Mouse (Mus musculus): ENCODE data around the gene Aox2. TPM values are rescaled to one million over a fixed set of nuclear protein-coding genes. Genes with fewer than 3 reads are reported as not detected.

Gene Aox2
- total and polyA plus RNA-seq, 3 experiments = 0.79 to 1.4 (median 1.4) TPM

GRCm38 (mm10) chr1:58393284-58394195 is 115.4 kb downstream of the Aox2 start:
- DNase-seq (ENCODE audit: low spot score) = peak; percentile 54
- no peaks in the 10 kb centered on the region for H3K27me3 ChIP-seq (ENCODE audit: insufficient read depth, low read length)

GRCm38 (mm10) chr1:58395341-58395740 is 117.2 kb downstream of the Aox2 start:
- Histone ChIP-seq H3K36me3 (replicated peaks) (peaks cover 68% of the 10 kb centered on the region), H3K4me1 (ENCODE audit: insufficient read depth, low read depth, low read length) (peaks cover 58% of the 10 kb centered on the region), H3K27me3 (ENCODE audit: insufficient read depth, low read length) (no peaks in the 10 kb centered on the region), H3K9me3 (replicated peaks) (no peaks in the 10 kb centered on the region), H3K4me3 (ENCODE audit: low read depth, low read length) (no peak overlapping the region)
- no peak for DNase-seq (ENCODE audit: low spot score)
- TF ChIP-seq CTCF (IDR thresholded peaks at IDR 0.05; ENCODE audit: low read depth, low read length) = no peak
- TF ChIP-seq GATA1 (IDR thresholded peaks at IDR 0.05; ENCODE audit: borderline replicate concordance, low read length) = no peak
- TF ChIP-seq TAL1 (conservative IDR thresholded peaks at IDR 0.05; ENCODE audit: low read depth, low read length) = no peak
- TF ChIP-seq GATA2 (IDR thresholded peaks at IDR 0.05; ENCODE audit: borderline replicate concordance, low read depth, low read length) = no peak
- no peak for TF ChIP-seq POLR2AphosphoS5 (IDR thresholded peaks at IDR 0.05; ENCODE audit: insufficient replicate concordance, low read depth, low read length)
- ATAC-seq (ENCODE audit: extremely low read depth, insufficient number of reproducible peaks, low FRiP score, poor library complexity, severe bottlenecking) = no peak

More at GRCm38 (mm10) chr1:58393284-58394195, 115.4 kb downstream of the Aox2 start:
- H3K4me3 ChIP-seq (ENCODE audit: low read depth, low read length) = peak overlapping the region; percentile 88
- no peak for TF ChIP-seq GATA1 (IDR thresholded peaks at IDR 0.05; ENCODE audit: borderline replicate concordance, low read length)
- no peak for TF ChIP-seq CTCF (IDR thresholded peaks at IDR 0.05; ENCODE audit: low read depth, low read length)
- peaks cover 64% of the 10 kb centered on the region for H3K36me3 ChIP-seq (replicated peaks)
- peaks cover 59% of the 10 kb centered on the region for H3K4me1 ChIP-seq (ENCODE audit: insufficient read depth, low read depth, low read length)
- H3K9me3 ChIP-seq (replicated peaks) = no peaks in the 10 kb centered on the region
- ATAC-seq (ENCODE audit: extremely low read depth, insufficient number of reproducible peaks, low FRiP score, poor library complexity, severe bottlenecking) = peak; percentile 55; the same call in 1 of the 2 replicates

- Histone ChIP-seq H3K27me3 (ENCODE audit: insufficient read depth, low read length) (no peaks in the 10 kb centered on the region), H3K36me3 (replicated peaks) (peaks cover 69% of the 10 kb centered on the region), H3K9me3 (replicated peaks) (no peaks in the 10 kb centered on the region), H3K4me1 (ENCODE audit: insufficient read depth, low read depth, low read length) (peaks cover 56% of the 10 kb centered on the region), H3K4me3 (ENCODE audit: low read depth, low read length) (no peak overlapping the region)
- TF ChIP-seq CTCF (IDR thresholded peaks at IDR 0.05; ENCODE audit: low read depth, low read length) (no peak), POLR2AphosphoS5 (IDR thresholded peaks at IDR 0.05; ENCODE audit: insufficient replicate concordance, low read depth, low read length) (no peak), GATA2 (IDR thresholded peaks at IDR 0.05; ENCODE audit: borderline replicate concordance, low read depth, low read length) (no peak), TAL1 (conservative IDR thresholded peaks at IDR 0.05; ENCODE audit: low read depth, low read length) (no peak), GATA1 (IDR thresholded peaks at IDR 0.05; ENCODE audit: borderline replicate concordance, low read length) (no peak)
- ATAC-seq (ENCODE audit: extremely low read depth, insufficient number of reproducible peaks, low FRiP score, poor library complexity, severe bottlenecking) (no peak), DNase-seq (ENCODE audit: low spot score) (no peak)
Observed at GRCm38 (mm10) chr1:58396179-58396578, 118.1 kb downstream of the Aox2 start.

- no peaks in the 10 kb centered on the region for H3K27me3 ChIP-seq (ENCODE audit: insufficient read depth, low read length)
- no peaks in the 10 kb centered on the region for H3K9me3 ChIP-seq (replicated peaks)
- peaks cover 84% of the 10 kb centered on the region for H3K36me3 ChIP-seq (replicated peaks)
- ATAC-seq (ENCODE audit: extremely low read depth, insufficient number of reproducible peaks, low FRiP score, poor library complexity, severe bottlenecking) = no peak
- DNase-seq (ENCODE audit: low spot score) = no peak
- no peak overlapping the region for H3K4me3 ChIP-seq (ENCODE audit: low read depth, low read length)
- H3K4me1 ChIP-seq (ENCODE audit: insufficient read depth, low read depth, low read length) = peaks cover 54% of the 10 kb centered on the region
- TF ChIP-seq POLR2AphosphoS5 (IDR thresholded peaks at IDR 0.05; ENCODE audit: insufficient replicate concordance, low read depth, low read length) = no peak
- TF ChIP-seq TAL1 (conservative IDR thresholded peaks at IDR 0.05; ENCODE audit: low read depth, low read length) = no peak
- no peak for TF ChIP-seq GATA1 (IDR thresholded peaks at IDR 0.05; ENCODE audit: borderline replicate concordance, low read length)
- no peak for TF ChIP-seq CTCF (IDR thresholded peaks at IDR 0.05; ENCODE audit: low read depth, low read length)
- TF ChIP-seq GATA2 (IDR thresholded peaks at IDR 0.05; ENCODE audit: borderline replicate concordance, low read depth, low read length) = no peak
Observed at GRCm38 (mm10) chr1:58397731-58398130, 119.6 kb downstream of the Aox2 start.

GRCm38 (mm10) chr1:58401396-58401795 is 123.3 kb downstream of the Aox2 start:
- Histone ChIP-seq H3K4me3 (ENCODE audit: low read depth, low read length) (no peak overlapping the region), H3K36me3 (replicated peaks) (peaks cover 89% of the 10 kb centered on the region), H3K9me3 (replicated peaks) (no peaks in the 10 kb centered on the region), H3K27me3 (ENCODE audit: insufficient read depth, low read length) (no peaks in the 10 kb centered on the region), H3K4me1 (ENCODE audit: insufficient read depth, low read depth, low read length) (peaks cover 35% of the 10 kb centered on the region)
- no peak for ATAC-seq (ENCODE audit: extremely low read depth, insufficient number of reproducible peaks, low FRiP score, poor library complexity, severe bottlenecking)
- no peak for DNase-seq (ENCODE audit: low spot score)
- TF ChIP-seq TAL1 (conservative IDR thresholded peaks at IDR 0.05; ENCODE audit: low read depth, low read length) = no peak
- no peak for TF ChIP-seq GATA2 (IDR thresholded peaks at IDR 0.05; ENCODE audit: borderline replicate concordance, low read depth, low read length)
- no peak for TF ChIP-seq GATA1 (IDR thresholded peaks at IDR 0.05; ENCODE audit: borderline replicate concordance, low read length)
- TF ChIP-seq POLR2AphosphoS5 (IDR thresholded peaks at IDR 0.05; ENCODE audit: insufficient replicate concordance, low read depth, low read length) = no peak
- no peak for TF ChIP-seq CTCF (IDR thresholded peaks at IDR 0.05; ENCODE audit: low read depth, low read length)

GRCm38 (mm10) chr1:58403745-58404144 is 125.6 kb downstream of the Aox2 start:
- no peak for DNase-seq (ENCODE audit: low spot score)

More at GRCm38 (mm10) chr1:58403745-58404144, 125.6 kb downstream of the Aox2 start:
- Histone ChIP-seq H3K4me3 (ENCODE audit: low read depth, low read length) (no peak overlapping the region), H3K36me3 (replicated peaks) (peaks cover 88% of the 10 kb centered on the region), H3K9me3 (replicated peaks) (no peaks in the 10 kb centered on the region), H3K27me3 (ENCODE audit: insufficient read depth, low read length) (no peaks in the 10 kb centered on the region), H3K4me1 (ENCODE audit: insufficient read depth, low read depth, low read length) (peaks cover 16% of the 10 kb centered on the region)
- TF ChIP-seq CTCF (IDR thresholded peaks at IDR 0.05; ENCODE audit: low read depth, low read length) (no peak), GATA1 (IDR thresholded peaks at IDR 0.05; ENCODE audit: borderline replicate concordance, low read length) (no peak), POLR2AphosphoS5 (IDR thresholded peaks at IDR 0.05; ENCODE audit: insufficient replicate concordance, low read depth, low read length) (no peak), TAL1 (conservative IDR thresholded peaks at IDR 0.05; ENCODE audit: low read depth, low read length) (no peak), GATA2 (IDR thresholded peaks at IDR 0.05; ENCODE audit: borderline replicate concordance, low read depth, low read length) (no peak)
- ATAC-seq (ENCODE audit: extremely low read depth, insufficient number of reproducible peaks, low FRiP score, poor library complexity, severe bottlenecking) = no peak

Data from G1E (cell line).